Mouse (Mus musculus): ENCODE results near the gene Srebf2. TPM values are rescaled to one million over a fixed set of nuclear protein-coding genes. Genes with fewer than 3 reads are reported as not detected.

Srebf2 gene
- polyA plus RNA-seq, 1 experiment = 104 TPM

DNA sequence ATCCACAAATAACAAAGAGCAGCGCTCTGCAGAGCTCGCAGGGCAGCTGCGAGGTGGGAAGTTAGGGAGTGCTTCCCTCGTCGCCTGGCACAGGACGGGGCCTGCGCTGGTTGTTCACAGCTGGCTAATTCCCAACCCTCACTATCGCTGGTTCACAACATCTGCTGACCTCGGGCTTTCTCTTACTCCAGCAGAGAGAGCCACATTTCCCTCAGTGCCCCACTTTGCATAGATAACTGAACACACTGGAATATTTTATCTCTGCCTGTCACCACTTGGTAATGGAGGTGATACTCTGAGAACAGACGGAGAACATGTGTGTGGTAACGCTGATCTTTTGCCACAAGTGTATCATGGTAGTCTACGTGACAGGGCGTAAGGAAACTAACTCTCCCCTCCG lies 39.1 kb downstream of the Srebf2 start:
- no peak overlapping the region for H3K27ac ChIP-seq (ENCODE audit: insufficient read depth, low read length)
- no peak for TF ChIP-seq CTCF (IDR thresholded peaks at IDR 0.05; ENCODE audit: borderline replicate concordance, insufficient read depth, low read depth, low read length)
- no peak for DNase-seq
- no peak overlapping the region for H3K4me3 ChIP-seq (replicated peaks; ENCODE audit: insufficient read depth, low read depth, low read length)
- H3K4me1 ChIP-seq (ENCODE audit: control insufficient read depth, insufficient read depth, low read length) = peaks cover 13% of the 10 kb centered on the region
- 78% methylated on average over 14 of the region's 14 CpGs for WGBS
- H3K27me3 ChIP-seq (ENCODE audit: control insufficient read depth, insufficient read depth, low read length) = no peaks in the 10 kb centered on the region

DNA sequence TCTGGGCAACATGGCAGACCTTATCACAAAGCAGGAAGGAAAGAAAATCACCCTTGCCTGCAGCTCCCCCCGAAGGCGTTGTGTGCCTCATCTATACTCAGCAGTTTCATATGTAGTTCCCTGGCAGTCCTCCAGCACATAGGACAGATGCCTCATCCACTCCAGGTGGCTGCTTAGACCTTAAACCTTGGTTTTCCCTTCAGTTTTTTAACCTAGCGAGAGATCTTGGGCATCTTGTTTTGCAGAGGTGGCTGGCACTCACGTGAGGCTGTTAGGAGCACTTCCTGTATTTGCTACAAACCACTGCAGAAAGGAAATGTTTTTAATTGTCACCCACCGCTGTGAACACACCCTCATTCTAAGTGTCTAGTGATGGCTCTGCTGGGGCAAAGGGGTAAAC lies 40.0 kb downstream of the Srebf2 start:
- H3K27ac ChIP-seq (ENCODE audit: insufficient read depth, low read length) = no peak overlapping the region
- 72% methylated on average over 5 of the region's 5 CpGs for WGBS
- no peak for DNase-seq
- no peak overlapping the region for H3K4me3 ChIP-seq (replicated peaks; ENCODE audit: insufficient read depth, low read depth, low read length)
- TF ChIP-seq POLR2A (IDR thresholded peaks at IDR 0.05; ENCODE audit: borderline replicate concordance, insufficient read depth, low read length) = no peak
- no peak for TF ChIP-seq CTCF (IDR thresholded peaks at IDR 0.05; ENCODE audit: borderline replicate concordance, insufficient read depth, low read depth, low read length)
- H3K27me3 ChIP-seq (ENCODE audit: control insufficient read depth, insufficient read depth, low read length) = no peaks in the 10 kb centered on the region
- peaks cover 13% of the 10 kb centered on the region for H3K4me1 ChIP-seq (ENCODE audit: control insufficient read depth, insufficient read depth, low read length)

DNA sequence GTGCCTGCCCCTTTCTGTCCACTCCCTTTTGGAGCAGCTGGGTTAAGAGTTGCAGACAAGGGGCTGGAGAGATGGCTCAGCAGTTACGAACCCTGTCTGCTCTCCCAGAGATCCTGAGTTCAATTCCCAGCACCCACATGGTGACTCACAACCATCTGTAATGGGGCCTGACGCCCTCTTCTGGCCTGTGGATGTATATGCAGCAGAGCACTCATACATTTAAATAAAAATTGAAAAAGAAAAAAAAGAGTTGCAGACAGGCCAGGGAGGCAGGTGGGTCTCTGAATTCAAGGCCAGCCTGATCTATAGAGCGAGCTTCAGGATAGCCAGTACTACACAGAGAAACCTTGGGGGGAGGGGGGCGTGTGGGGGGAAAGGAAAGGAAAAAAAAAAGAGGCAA lies 40.4 kb downstream of the Srebf2 start:
- TF ChIP-seq CTCF (IDR thresholded peaks at IDR 0.05; ENCODE audit: borderline replicate concordance, insufficient read depth, low read depth, low read length) = no peak
- TF ChIP-seq POLR2A (IDR thresholded peaks at IDR 0.05; ENCODE audit: borderline replicate concordance, insufficient read depth, low read length) = no peak
- 90% methylated on average over 4 of the region's 4 CpGs for WGBS
- no peak overlapping the region for H3K27ac ChIP-seq (ENCODE audit: insufficient read depth, low read length)
- DNase-seq = no peak
- no peak overlapping the region for H3K4me3 ChIP-seq (replicated peaks; ENCODE audit: insufficient read depth, low read depth, low read length)
- H3K27me3 ChIP-seq (ENCODE audit: control insufficient read depth, insufficient read depth, low read length) = no peaks in the 10 kb centered on the region
- peaks cover 13% of the 10 kb centered on the region for H3K4me1 ChIP-seq (ENCODE audit: control insufficient read depth, insufficient read depth, low read length)

DNA sequence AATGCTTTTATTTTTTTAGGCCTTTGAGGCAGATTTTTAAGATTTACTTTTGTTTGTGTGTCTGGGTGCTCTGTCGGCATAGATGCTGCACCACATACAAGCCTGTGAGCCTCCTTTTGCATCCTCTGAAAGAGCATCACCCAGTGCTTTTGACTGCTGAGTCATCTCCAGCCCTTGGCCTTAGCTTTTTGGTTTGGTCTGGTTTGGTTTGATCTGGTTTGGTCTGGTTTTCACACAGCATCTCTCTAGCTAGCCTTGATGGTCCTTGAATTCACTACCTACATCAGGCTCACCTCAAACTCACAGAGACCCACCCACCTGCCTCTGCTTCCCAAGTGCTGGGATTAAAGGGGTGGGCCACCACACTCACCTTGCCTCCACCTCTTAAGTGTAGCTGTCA lies 40.9 kb downstream of the Srebf2 start:
- H3K27ac ChIP-seq (ENCODE audit: insufficient read depth, low read length) = no peak overlapping the region
- DNase-seq = no peak
- no peak for TF ChIP-seq POLR2A (IDR thresholded peaks at IDR 0.05; ENCODE audit: borderline replicate concordance, insufficient read depth, low read length)
- no peak for TF ChIP-seq CTCF (IDR thresholded peaks at IDR 0.05; ENCODE audit: borderline replicate concordance, insufficient read depth, low read depth, low read length)
- no peak overlapping the region for H3K4me3 ChIP-seq (replicated peaks; ENCODE audit: insufficient read depth, low read depth, low read length)
- H3K27me3 ChIP-seq (ENCODE audit: control insufficient read depth, insufficient read depth, low read length) = no peaks in the 10 kb centered on the region
- peaks cover 13% of the 10 kb centered on the region for H3K4me1 ChIP-seq (ENCODE audit: control insufficient read depth, insufficient read depth, low read length)
- WGBS = 88% methylated on average over 1 of the region's 1 CpGs

DNA sequence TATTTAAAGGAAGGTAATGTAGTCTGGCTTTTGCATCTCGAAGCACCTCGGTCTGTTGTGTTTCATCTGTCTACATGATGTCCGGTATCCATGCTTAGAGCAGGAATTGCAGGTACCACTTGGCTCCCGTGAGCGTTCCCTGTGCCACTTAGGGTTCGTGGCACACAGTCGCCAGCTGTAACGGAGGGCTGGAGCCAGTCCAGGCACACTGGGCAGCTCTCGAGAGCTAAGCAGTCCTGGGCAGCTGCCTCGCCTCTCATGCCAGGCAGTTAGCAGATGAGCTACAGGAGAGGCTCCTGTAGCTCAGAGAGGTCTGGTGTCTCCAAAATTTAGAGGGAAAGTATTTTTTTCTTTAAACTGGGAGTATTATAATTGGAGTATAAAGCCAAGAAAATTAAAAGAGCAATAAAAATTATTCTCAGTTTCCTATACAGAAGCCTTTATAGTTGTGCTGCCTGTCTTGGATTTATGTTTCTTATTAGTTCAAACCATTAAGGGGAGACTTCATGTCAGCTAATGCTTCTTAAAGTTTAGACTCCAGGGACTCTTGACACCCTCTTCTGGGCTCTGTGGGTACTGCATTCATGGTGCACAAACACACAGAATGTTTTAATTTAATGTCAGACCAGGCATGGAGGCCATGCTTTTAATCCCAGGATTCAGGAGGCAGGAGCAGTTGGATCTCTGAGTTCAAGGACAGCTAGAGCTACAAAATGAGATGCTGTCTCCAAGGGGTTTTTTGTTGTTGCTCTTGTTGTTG lies 41.7 kb downstream of the Srebf2 start:
- TF ChIP-seq CTCF (IDR thresholded peaks at IDR 0.05; ENCODE audit: borderline replicate concordance, insufficient read depth, low read depth, low read length) = no peak
- no peak for TF ChIP-seq POLR2A (IDR thresholded peaks at IDR 0.05; ENCODE audit: borderline replicate concordance, insufficient read depth, low read length)
- H3K27me3 ChIP-seq (ENCODE audit: control insufficient read depth, insufficient read depth, low read length) = no peaks in the 10 kb centered on the region
- no peak overlapping the region for H3K4me3 ChIP-seq (replicated peaks; ENCODE audit: insufficient read depth, low read depth, low read length)
- peak in 1 of 2 experiments; percentile 42 for DNase-seq
- peaks cover 13% of the 10 kb centered on the region for H3K4me1 ChIP-seq (ENCODE audit: control insufficient read depth, insufficient read depth, low read length)
- 32% methylated on average over 10 of the region's 10 CpGs for WGBS
- H3K27ac ChIP-seq (ENCODE audit: insufficient read depth, low read length) = no peak overlapping the region

DNA sequence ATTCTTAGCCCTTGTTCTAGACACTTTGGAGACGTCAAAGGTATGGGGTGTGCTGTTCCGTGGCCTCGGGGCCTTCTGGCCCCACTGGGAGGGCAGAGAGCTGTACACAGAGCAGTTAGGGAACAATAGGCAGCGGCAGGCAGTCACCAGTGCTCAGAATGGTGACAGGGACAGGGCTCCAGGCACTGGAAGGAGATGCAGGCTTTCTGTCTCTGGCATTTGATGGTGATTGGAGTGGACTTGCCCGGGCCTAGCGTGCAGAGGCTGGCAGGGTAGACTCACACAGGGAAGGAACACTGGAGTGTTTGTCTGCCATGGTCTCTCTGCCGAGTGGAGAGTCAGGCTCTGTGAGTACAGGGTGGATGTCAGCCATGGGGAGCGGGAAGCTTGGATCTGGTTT lies 45.6 kb downstream of the Srebf2 start:
- TF ChIP-seq CTCF (IDR thresholded peaks at IDR 0.05; ENCODE audit: borderline replicate concordance, insufficient read depth, low read depth, low read length) (no peak), POLR2A (IDR thresholded peaks at IDR 0.05; ENCODE audit: borderline replicate concordance, insufficient read depth, low read length) (no peak)
- Histone ChIP-seq H3K4me3 (replicated peaks; ENCODE audit: insufficient read depth, low read depth, low read length) (no peak overlapping the region), H3K4me1 (ENCODE audit: control insufficient read depth, insufficient read depth, low read length) (peaks cover 18% of the 10 kb centered on the region), H3K27me3 (ENCODE audit: control insufficient read depth, insufficient read depth, low read length) (no peaks in the 10 kb centered on the region), H3K27ac (ENCODE audit: insufficient read depth, low read length) (no peak overlapping the region)
- DNase-seq = no peak
- 43% methylated on average over 8 of the region's 8 CpGs for WGBS

DNA sequence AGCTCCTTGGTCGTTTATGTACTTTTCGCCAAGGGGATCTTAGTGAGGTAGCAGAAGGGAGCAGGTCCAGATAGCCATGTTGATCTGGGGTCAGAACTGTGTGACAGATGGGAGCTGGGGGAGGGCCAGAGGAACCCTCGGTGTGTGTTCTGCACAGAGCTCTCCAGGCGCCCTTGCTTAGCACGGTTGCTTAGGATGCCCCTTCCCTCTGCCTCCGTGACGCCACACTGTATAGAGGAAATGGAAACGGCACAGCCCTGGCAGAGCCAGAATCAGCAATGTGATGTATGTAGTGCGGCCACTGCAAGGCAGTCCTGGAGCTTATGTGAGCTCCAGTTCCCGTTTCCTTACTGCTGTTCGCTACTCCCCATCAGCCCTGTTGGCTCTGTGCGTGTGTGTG lies 49.3 kb downstream of the Srebf2 start:
- DNase-seq = peak; percentile 62 to 63
- no peak for TF ChIP-seq POLR2A (IDR thresholded peaks at IDR 0.05; ENCODE audit: borderline replicate concordance, insufficient read depth, low read length)
- TF ChIP-seq CTCF (IDR thresholded peaks at IDR 0.05; ENCODE audit: borderline replicate concordance, insufficient read depth, low read depth, low read length) = no peak
- Histone ChIP-seq H3K4me1 (ENCODE audit: control insufficient read depth, insufficient read depth, low read length) (peaks cover 32% of the 10 kb centered on the region), H3K4me3 (replicated peaks; ENCODE audit: insufficient read depth, low read depth, low read length) (no peak overlapping the region), H3K27me3 (ENCODE audit: control insufficient read depth, insufficient read depth, low read length) (no peaks in the 10 kb centered on the region), H3K27ac (ENCODE audit: insufficient read depth, low read length) (no peak overlapping the region)
- WGBS = 20% methylated on average over 12 of the region's 12 CpGs

DNA sequence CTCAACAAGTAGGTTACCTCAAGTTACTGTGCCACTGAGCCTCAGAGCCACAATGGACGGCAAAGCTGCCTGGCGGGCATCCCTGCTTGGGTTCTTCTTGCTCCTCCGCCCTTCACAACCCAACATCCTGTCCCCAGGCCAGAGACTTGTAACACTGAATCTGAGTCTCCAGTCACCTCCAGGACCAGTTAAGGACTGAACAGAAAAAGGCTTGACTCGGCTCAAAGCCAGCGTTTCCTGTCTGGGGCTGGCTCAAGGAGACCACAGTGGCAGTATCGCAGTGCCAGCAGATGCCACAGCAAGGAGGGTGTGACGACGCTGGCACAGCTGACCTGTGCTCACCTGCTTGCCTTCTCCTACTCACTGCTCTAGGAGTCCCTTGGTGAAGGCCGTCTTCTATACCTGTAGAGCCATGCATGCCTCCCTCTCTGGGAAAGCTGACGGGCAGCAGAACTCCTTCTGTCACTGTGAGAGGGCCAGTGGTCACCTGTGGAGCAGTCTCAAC lies 50.3 kb downstream of the Srebf2 start:
- Histone ChIP-seq H3K27ac (ENCODE audit: insufficient read depth, low read length) (no peak overlapping the region), H3K27me3 (ENCODE audit: control insufficient read depth, insufficient read depth, low read length) (no peaks in the 10 kb centered on the region), H3K4me1 (ENCODE audit: control insufficient read depth, insufficient read depth, low read length) (peaks cover 38% of the 10 kb centered on the region), H3K4me3 (replicated peaks; ENCODE audit: insufficient read depth, low read depth, low read length) (no peak overlapping the region)
- no peak for DNase-seq
- TF ChIP-seq CTCF (IDR thresholded peaks at IDR 0.05; ENCODE audit: borderline replicate concordance, insufficient read depth, low read depth, low read length) = no peak
- TF ChIP-seq POLR2A (IDR thresholded peaks at IDR 0.05; ENCODE audit: borderline replicate concordance, insufficient read depth, low read length) = no peak
- WGBS = 66% methylated on average over 10 of the region's 10 CpGs
